ENCODE assay signal across 20 mouse cellular contexts in the genomic region with DNA sequence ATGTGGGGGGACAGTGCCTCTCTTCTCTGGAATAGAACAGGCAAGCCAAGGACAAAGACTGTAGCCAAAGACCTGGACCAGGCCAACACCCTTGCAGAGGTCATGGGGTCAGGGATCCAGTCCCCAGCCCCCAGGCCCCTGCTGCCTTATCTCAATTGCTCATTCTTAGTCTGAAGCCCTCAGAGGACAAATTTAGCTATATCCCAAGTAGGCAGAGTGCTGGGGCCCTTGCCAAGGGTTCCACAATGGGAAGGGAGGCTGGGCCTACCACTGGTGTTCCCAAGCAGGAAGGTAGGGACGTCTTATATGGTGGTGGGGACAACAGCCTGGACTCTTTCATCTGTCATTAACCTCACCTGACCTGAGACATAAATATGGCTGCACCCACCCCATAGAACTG. TPM values are rescaled to one million over a fixed set of nuclear protein-coding genes. Genes with fewer than 3 reads are reported as not detected.
DNase-seq lines count a peak whose midpoint lies in the region; ATAC-seq and TF ChIP-seq lines count a peak whose summit lies in the region.
"Had no signal": no experiment of that assay in that cellular context is flagged by ENCODE, and none has a peak within 500 bp of the region (broad histone marks: within the 10 kb centered on the region; RNA-seq: fewer than 3 reads in every experiment).

No protein-coding gene starts in this region.

- peaks cover 60% of the 10 kb centered on the region for H3K4me1 ChIP-seq in cerebellum, adult 2 months (ENCODE audit: control insufficient read depth, insufficient read depth, low read length)
- H3K4me1 ChIP-seq in heart, embryonic 15.5 days (replicated peaks): peaks cover 44% of the 10 kb centered on the region
- peaks cover 3% of the 10 kb centered on the region; the same call in 1 of the 2 replicates for H3K4me1 ChIP-seq in liver, postnatal 0 days (ENCODE audit: insufficient read depth)

- no peak overlapping the region for H3K4me3 ChIP-seq in cerebellum, adult 2 months (replicated peaks; ENCODE audit: insufficient read depth, low read depth, low read length)
- H3K4me3 ChIP-seq in heart, embryonic 15.5 days: peak overlapping the region; percentile 67
- no peak overlapping the region for H3K4me3 ChIP-seq in liver, postnatal 0 days (ENCODE audit: low read depth, low read length)
- H3K4me3 ChIP-seq: forebrain, embryonic 12.5 days had no signal

- H3K9me3 ChIP-seq in heart, embryonic 15.5 days (replicated peaks): no peaks in the 10 kb centered on the region
- H3K9me3 ChIP-seq in liver, postnatal 0 days (ENCODE audit: low read length): no peaks in the 10 kb centered on the region
- H3K9me3 ChIP-seq: forebrain, embryonic 12.5 days had no signal

- TF ChIP-seq CTCF in cerebellum, adult 2 months (IDR thresholded peaks at IDR 0.05; ENCODE audit: borderline replicate concordance, insufficient read depth, low read depth, low read length): no peak
- TF ChIP-seq CTCF in liver, postnatal 0 days (IDR thresholded peaks at IDR 0.05; ENCODE audit: low read depth): no peak

- peak; percentile 66 for ATAC-seq in heart, embryonic 15.5 days (replicated peaks; ENCODE audit: insufficient number of reproducible peaks, insufficient read depth, low FRiP score, low read depth)
- no peak for ATAC-seq in liver, postnatal 0 days
- ATAC-seq: lung, postnatal 0 days had no signal

- DNase-seq in cerebellum, adult 2 months: no peak
- DNase-seq in cerebellum, postnatal 4 days (ENCODE audit: low spot score in 2 of 2): no peak
- peak; percentile 59 for DNase-seq in heart, adult 8-10 months (ENCODE audit: low spot score)
- DNase-seq in heart, postnatal 4 days: peak; percentile 85
- no peak for DNase-seq in ovary, postnatal 10 days (ENCODE audit: low spot score)
- no peak for DNase-seq in liver, postnatal 0 days
- DNase-seq: adrenal gland, postnatal 36 days; gastrocnemius, postnatal 14 days; kidney, postnatal 10 days; midbrain, embryonic 14.5 days; right cerebral cortex, postnatal 25 days; thymus, adult 2 months had no signal

- no peak for TF ChIP-seq EP300 in liver, postnatal 0 days (IDR thresholded peaks at IDR 0.05; ENCODE audit: low read depth)

- WGBS in cerebellum, adult 2 months: 18% methylated on average over 1 of the region's 1 CpGs
- 35% methylated on average over 1 of the region's 1 CpGs for WGBS in heart, embryonic 15.5 days
- WGBS in liver, postnatal 0 days (ENCODE audit: insufficient replicate concordance): 47% methylated on average over 1 of the region's 1 CpGs

- peak overlapping the region; percentile 71 for H3K4me2 ChIP-seq in heart, embryonic 15.5 days
- H3K4me2 ChIP-seq in liver, postnatal 0 days (ENCODE audit: low read depth, low read length): no peak overlapping the region
- H3K4me2 ChIP-seq: forebrain, embryonic 12.5 days had no signal

- H3K36me3 ChIP-seq in heart, embryonic 15.5 days: 0 out of 2 replicates have a peak, but pooled peaks cover 13% of the 10 kb centered on the region
- 0 out of 2 replicates have a peak, but pooled peaks cover 2% of the 10 kb centered on the region for H3K36me3 ChIP-seq in liver, postnatal 0 days (replicated peaks; ENCODE audit: insufficient read depth, low read length)
- H3K36me3 ChIP-seq: forebrain, embryonic 12.5 days had no signal

- H3K27me3 ChIP-seq in cerebellum, adult 2 months (ENCODE audit: control insufficient read depth, insufficient read depth, low read length): no peaks in the 10 kb centered on the region
- H3K27me3 ChIP-seq in heart, embryonic 15.5 days: no peaks in the 10 kb centered on the region
- no peaks in the 10 kb centered on the region for H3K27me3 ChIP-seq in liver, postnatal 0 days (ENCODE audit: insufficient read depth, low read length)
- H3K27me3 ChIP-seq: CH12.LX had no signal

- no peak for TF ChIP-seq POLR2A in cerebellum, adult 2 months (IDR thresholded peaks at IDR 0.05; ENCODE audit: borderline replicate concordance, insufficient read depth, low read length)

- peak overlapping the region; percentile 82 for H3K9ac ChIP-seq in heart, embryonic 15.5 days
- no peak overlapping the region for H3K9ac ChIP-seq in liver, postnatal 0 days (replicated peaks)
- H3K9ac ChIP-seq: forebrain, embryonic 12.5 days; liver, embryonic 14.5 days had no signal

- peak overlapping the region; percentile 94 for H3K27ac ChIP-seq in cerebellum, adult 2 months (ENCODE audit: insufficient read depth, low read length)
- H3K27ac ChIP-seq in heart, embryonic 15.5 days: peak overlapping the region; percentile 93
- H3K27ac ChIP-seq in liver, postnatal 0 days (ENCODE audit: low read depth): no peak overlapping the region
- H3K27ac ChIP-seq: forebrain, embryonic 12.5 days; liver, embryonic 14.5 days had no signal

RNA-seq across cellular contexts. Expression of a gene that starts 0.7 kb away (rescaled TPM):
- 39.6 and 51.4 TPM in 2 replicates for polyA plus RNA-seq in cerebellum, adult 2 months (2012; rRNA removed)
- total RNA-seq in heart, adult 8-10 months (2022): 1,000 to 10,000 TPM; 1,514 to 2,177 (median 1,722) TPM
- polyA plus RNA-seq in heart, embryonic 15.5 days (2015; fragmentation: Nextera tagmentation; extraction: Ambion mirVana): 909 and 937 TPM in 2 replicates
- 1,000 to 10,000 TPM; 1,781 to 1,857 TPM for total RNA-seq in heart, postnatal 4 days (2021)
- 0.04 TPM in 2 replicates for polyA plus RNA-seq in liver, postnatal 0 days (2015; fragmentation: Nextera tagmentation; extraction: Ambion mirVana)
- total RNA-seq: adrenal gland, postnatal 36 days; megakaryocyte progenitor cell, adult 5-6 weeks had no signal
- polyA plus RNA-seq: hindbrain, embryonic 11.5 days; midbrain, embryonic 14.5 days; neural tube, embryonic 14.5 days had no signal

RNA-seq across cellular contexts. Expression of a gene that starts 36.5 kb away (rescaled TPM):
- polyA plus RNA-seq in cerebellum, adult 2 months (2012; rRNA removed): 3.3 and 4.1 TPM in 2 replicates
- 1 to 10 TPM; 2.8 to 6.1 (median 3.2) TPM for total RNA-seq in heart, adult 8-10 months (2022)
- 3.9 and 8.6 TPM in 2 replicates for polyA plus RNA-seq in heart, embryonic 15.5 days (2015; fragmentation: Nextera tagmentation; extraction: Ambion mirVana)
- total RNA-seq in heart, postnatal 4 days (2021): 1 to 10 TPM; 2.7 to 3.5 TPM
- 31.7 and 35.5 TPM in 2 replicates for polyA plus RNA-seq in liver, postnatal 0 days (2015; fragmentation: Nextera tagmentation; extraction: Ambion mirVana)

RNA-seq across cellular contexts. Expression of a gene that starts 48.4 kb away (rescaled TPM):
- 93.3 and 97.7 TPM in 2 replicates for polyA plus RNA-seq in cerebellum, adult 2 months (2012; rRNA removed)
- total RNA-seq in heart, adult 8-10 months (2022): 10 to 100 TPM; 19.0 to 26.0 (median 23.6) TPM
- 53.5 and 63.2 TPM in 2 replicates for polyA plus RNA-seq in heart, embryonic 15.5 days (2015; fragmentation: Nextera tagmentation; extraction: Ambion mirVana)
- total RNA-seq in heart, postnatal 4 days (2021): 10 to 100 TPM; 32.6 to 36.8 TPM
- 7.2 TPM in 2 replicates for polyA plus RNA-seq in liver, postnatal 0 days (2015; fragmentation: Nextera tagmentation; extraction: Ambion mirVana)

Comparison
In these comparisons a context has a peak if more than half of its experiments do, and no peak if none do; other contexts are left out.
1. DNase-seq: peak in heart, adult 8-10 months (single experiment) and heart, postnatal 4 days (single experiment); none in cerebellum, adult 2 months (0 of 2), cerebellum, postnatal 4 days (0 of 2), ovary, postnatal 10 days (single experiment) and liver, postnatal 0 days (single experiment).
2. RNA of a gene that starts 0.7 kb away (polyA plus RNA-seq): 909 to 937 TPM in heart, embryonic 15.5 days and 39.6 to 51.4 TPM in cerebellum, adult 2 months; 0.04 TPM in liver, postnatal 0 days; every median in the first group is over 10 times any median in the second.